In genomic region chr17:24351760-24352357, GRCm38 (mm10) we compare ENCODE assay signal across 7 mouse cellular contexts. TPM values are rescaled to one million over a fixed set of nuclear protein-coding genes. Genes with fewer than 3 reads are reported as not detected.
DNase-seq lines count a peak whose midpoint lies in the region; ATAC-seq and TF ChIP-seq lines count a peak whose summit lies in the region.

Gene Abca3 (plus strand): TSS chr17:24351950.

- H3K27me3 ChIP-seq in embryonic facial prominence, embryonic 12.5 days: peaks cover 29% of the 10 kb centered on the region
- H3K27me3 ChIP-seq in kidney, adult 2 months (replicated peaks; ENCODE audit: control insufficient read depth, insufficient read depth, low read length): no peaks in the 10 kb centered on the region
- peaks cover 43% of the 10 kb centered on the region for H3K27me3 ChIP-seq in limb, embryonic 12.5 days
- H3K27me3 ChIP-seq in midbrain, embryonic 15.5 days (replicated peaks): peaks cover 10% of the 10 kb centered on the region
- no peaks in the 10 kb centered on the region for H3K27me3 ChIP-seq in spleen, adult 2 months (ENCODE audit: control insufficient read depth, insufficient read depth, low read length)

- no peak within 1 kb of the TSS for H3K27ac ChIP-seq in embryonic facial prominence, embryonic 12.5 days
- H3K27ac ChIP-seq in kidney, adult 2 months (ENCODE audit: insufficient read depth, low read depth, low read length): peak within 1 kb of the TSS; percentile 94
- no peak within 1 kb of the TSS for H3K27ac ChIP-seq in limb, embryonic 12.5 days
- H3K27ac ChIP-seq in midbrain, embryonic 15.5 days: peak within 1 kb of the TSS; percentile 80
- peak within 1 kb of the TSS; percentile 86 for H3K27ac ChIP-seq in spleen, adult 2 months (ENCODE audit: insufficient read depth, low read length)

- no peaks in the 10 kb centered on the region for H3K36me3 ChIP-seq in embryonic facial prominence, embryonic 12.5 days
- no peaks in the 10 kb centered on the region for H3K36me3 ChIP-seq in kidney, adult 2 months (ENCODE audit: control insufficient read depth, insufficient read depth, low read length)
- no peaks in the 10 kb centered on the region for H3K36me3 ChIP-seq in limb, embryonic 12.5 days
- no peaks in the 10 kb centered on the region for H3K36me3 ChIP-seq in midbrain, embryonic 15.5 days (replicated peaks)
- H3K36me3 ChIP-seq in spleen, adult 2 months (ENCODE audit: control insufficient read depth, insufficient read depth, low read length): no peaks in the 10 kb centered on the region

- H3K4me2 ChIP-seq in embryonic facial prominence, embryonic 12.5 days (replicated peaks): peak within 1 kb of the TSS; percentile 92
- peak within 1 kb of the TSS; percentile 86 for H3K4me2 ChIP-seq in limb, embryonic 12.5 days
- peak within 1 kb of the TSS; percentile 87 for H3K4me2 ChIP-seq in midbrain, embryonic 15.5 days

- TF ChIP-seq CTCF in kidney, adult 2 months (conservative IDR thresholded peaks at IDR 0.05; ENCODE audit: insufficient read depth, insufficient read length, low read depth, low read length): peak; percentile 97; the same call in 1 of the 2 replicates
- peak; percentile 98 for TF ChIP-seq CTCF in spleen, adult 2 months (IDR thresholded peaks at IDR 0.05; ENCODE audit: extremely low read depth, insufficient read depth, insufficient read length, insufficient replicate concordance)

- no peaks in the 10 kb centered on the region for H3K9me3 ChIP-seq in embryonic facial prominence, embryonic 12.5 days
- H3K9me3 ChIP-seq in limb, embryonic 12.5 days: no peaks in the 10 kb centered on the region
- H3K9me3 ChIP-seq in midbrain, embryonic 15.5 days: no peaks in the 10 kb centered on the region

- H3K9ac ChIP-seq in embryonic facial prominence, embryonic 12.5 days: peak within 1 kb of the TSS; percentile 67
- H3K9ac ChIP-seq in limb, embryonic 12.5 days (replicated peaks): peak within 1 kb of the TSS; percentile 72
- H3K9ac ChIP-seq in midbrain, embryonic 15.5 days: peak within 1 kb of the TSS; percentile 85

- WGBS in embryonic facial prominence, embryonic 12.5 days: under 1% methylated on average over 47 of the region's 55 CpGs
- WGBS in kidney, adult 2 months: under 1% methylated on average over 55 of the region's 55 CpGs
- WGBS in limb, embryonic 12.5 days: under 1% methylated on average over 55 of the region's 55 CpGs
- under 1% methylated on average over 49 of the region's 55 CpGs for WGBS in midbrain, embryonic 15.5 days
- 1% methylated on average over 55 of the region's 55 CpGs for WGBS in spleen, adult 2 months

- peak; percentile 20 for TF ChIP-seq POLR2A in kidney, adult 2 months (IDR thresholded peaks at IDR 0.05; ENCODE audit: low read depth, low read length)
- TF ChIP-seq POLR2A in spleen, adult 2 months (IDR thresholded peaks at IDR 0.05; ENCODE audit: low read depth, low read length): peak; percentile 45

- ATAC-seq in embryonic facial prominence, embryonic 12.5 days (ENCODE audit: insufficient number of reproducible peaks, insufficient read depth, low FRiP score, low TSS enrichment): peak; percentile 92
- ATAC-seq in limb, embryonic 12.5 days (ENCODE audit: insufficient number of reproducible peaks, insufficient read depth, low FRiP score, low TSS enrichment, low read depth): peak; percentile 92
- peak; percentile 97 for ATAC-seq in midbrain, embryonic 15.5 days (replicated peaks)

- peak within 1 kb of the TSS; percentile 63 for H3K4me3 ChIP-seq in embryonic facial prominence, embryonic 12.5 days
- H3K4me3 ChIP-seq in kidney, adult 2 months (ENCODE audit: insufficient read depth, low read depth, low read length): peak within 1 kb of the TSS; percentile 88
- H3K4me3 ChIP-seq in limb, embryonic 12.5 days (replicated peaks): peak within 1 kb of the TSS; percentile 67
- H3K4me3 ChIP-seq in midbrain, embryonic 15.5 days: peak within 1 kb of the TSS; percentile 67
- H3K4me3 ChIP-seq in spleen, adult 2 months (ENCODE audit: extremely low read depth, insufficient read depth, insufficient read length): peak within 1 kb of the TSS; percentile 88

- H3K4me1 ChIP-seq in embryonic facial prominence, embryonic 12.5 days: peaks cover 6% of the 10 kb centered on the region
- H3K4me1 ChIP-seq in kidney, adult 2 months (ENCODE audit: control insufficient read depth, insufficient read depth, low read length): peaks cover 33% of the 10 kb centered on the region
- H3K4me1 ChIP-seq in limb, embryonic 12.5 days (replicated peaks): peaks cover 15% of the 10 kb centered on the region
- peaks cover 37% of the 10 kb centered on the region for H3K4me1 ChIP-seq in midbrain, embryonic 15.5 days
- H3K4me1 ChIP-seq in spleen, adult 2 months (ENCODE audit: control insufficient read depth, insufficient read depth, insufficient read length): peaks cover 13% of the 10 kb centered on the region

- peak; percentile 96 for DNase-seq in adrenal gland, postnatal 25 days
- DNase-seq in heart, adult 18-20 months: peak; percentile 95 to 97
- DNase-seq in kidney, adult 2 months: peak; percentile 98
- DNase-seq in spleen, adult 2 months (ENCODE audit: low read depth in 1 of 2, low spot score in 2 of 2): peak; percentile 94 to 97

RNA-seq across cellular contexts. Expression of gene Abca3, which starts in this region (rescaled TPM):
- 23.8 and 28.1 TPM in 2 replicates for total RNA-seq in adrenal gland, postnatal 25 days (2021)
- 7.8 and 9.6 TPM in 2 replicates for polyA plus RNA-seq in embryonic facial prominence, embryonic 12.5 days (2016; fragmentation: Nextera tagmentation; extraction: Ambion mirVana)
- 10 to 100 TPM; 11.1 to 13.1 TPM for total RNA-seq in heart, adult 18-20 months (2021)
- polyA plus RNA-seq in kidney, adult 2 months (2012; rRNA removed): 214 and 230 TPM in 2 replicates
- polyA plus RNA-seq in limb, embryonic 12.5 days (2016; fragmentation: Nextera tagmentation; extraction: Ambion mirVana): 4.7 and 4.8 TPM in 2 replicates
- polyA plus RNA-seq in midbrain, embryonic 15.5 days (2015; fragmentation: Nextera tagmentation; extraction: Ambion mirVana): 32.4 and 34.6 TPM in 2 replicates
- 32.6 and 34.9 TPM in 2 replicates for polyA plus RNA-seq in spleen, adult 2 months (2012; rRNA removed)

Comparison
In these comparisons a context has a peak if more than half of its experiments do, and no peak if none do; other contexts are left out.
1. H3K27ac ChIP-seq: peak in kidney, adult 2 months (single experiment), midbrain, embryonic 15.5 days (single experiment) and spleen, adult 2 months (single experiment); none in embryonic facial prominence, embryonic 12.5 days (single experiment) and limb, embryonic 12.5 days (single experiment).
2. Peak in every context shown above with its lines, with median percentiles within 50 percentile points of each other: DNase-seq, ATAC-seq, H3K4me2 ChIP-seq, H3K4me3 ChIP-seq and H3K9ac ChIP-seq.